Mouse (Mus musculus): ENCODE measurements around the gene Ppef2.

Gene Ppef2

DNA sequence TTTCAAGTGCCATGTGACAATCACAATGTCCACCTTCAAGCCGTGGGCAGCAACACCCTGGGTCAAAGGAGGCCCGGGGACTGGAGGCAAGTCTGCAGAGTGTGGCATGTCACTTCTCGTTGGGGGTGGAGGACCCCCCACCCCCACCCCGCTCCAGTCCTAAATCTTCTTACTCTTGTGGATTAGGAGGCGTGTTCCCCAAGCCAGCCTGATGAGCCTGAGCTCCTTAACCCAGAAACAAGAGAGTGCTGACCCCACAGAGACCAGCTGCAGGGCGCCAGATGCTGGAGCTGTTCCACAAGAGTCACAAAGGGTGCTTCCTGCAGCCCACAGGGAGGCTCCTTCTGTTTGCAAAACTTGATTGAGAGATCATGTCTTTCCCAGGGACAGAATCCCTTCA, at the start of gene Ppef2:
Gene Ppef2 (minus strand): TSS at position 61 of the 400 bp plus-strand sequence.
- DNase-seq (ENCODE audit: low spot score in 2 of 2) = no peak

DNA sequence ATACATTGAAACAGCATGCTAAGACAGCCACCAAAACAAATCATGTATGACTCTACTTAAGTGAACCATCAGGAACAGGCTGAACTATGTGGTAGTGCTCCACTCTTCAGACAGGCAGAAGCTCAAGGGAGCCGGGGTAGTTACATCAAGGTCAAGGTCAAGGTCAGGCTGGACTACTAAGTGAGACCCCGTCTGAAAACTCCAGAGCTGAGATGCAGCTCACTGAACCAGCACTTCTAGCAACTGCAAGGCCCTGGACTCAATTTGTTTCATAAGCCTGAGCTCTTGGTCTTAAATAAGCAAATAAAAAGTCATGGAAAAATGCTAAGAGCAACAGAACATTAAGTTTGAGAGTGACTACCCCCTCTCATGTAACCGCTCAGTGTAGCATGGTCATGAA, 48.2 kb upstream of the Ppef2 start:
- DNase-seq (ENCODE audit: low spot score in 2 of 2) = no peak

DNA sequence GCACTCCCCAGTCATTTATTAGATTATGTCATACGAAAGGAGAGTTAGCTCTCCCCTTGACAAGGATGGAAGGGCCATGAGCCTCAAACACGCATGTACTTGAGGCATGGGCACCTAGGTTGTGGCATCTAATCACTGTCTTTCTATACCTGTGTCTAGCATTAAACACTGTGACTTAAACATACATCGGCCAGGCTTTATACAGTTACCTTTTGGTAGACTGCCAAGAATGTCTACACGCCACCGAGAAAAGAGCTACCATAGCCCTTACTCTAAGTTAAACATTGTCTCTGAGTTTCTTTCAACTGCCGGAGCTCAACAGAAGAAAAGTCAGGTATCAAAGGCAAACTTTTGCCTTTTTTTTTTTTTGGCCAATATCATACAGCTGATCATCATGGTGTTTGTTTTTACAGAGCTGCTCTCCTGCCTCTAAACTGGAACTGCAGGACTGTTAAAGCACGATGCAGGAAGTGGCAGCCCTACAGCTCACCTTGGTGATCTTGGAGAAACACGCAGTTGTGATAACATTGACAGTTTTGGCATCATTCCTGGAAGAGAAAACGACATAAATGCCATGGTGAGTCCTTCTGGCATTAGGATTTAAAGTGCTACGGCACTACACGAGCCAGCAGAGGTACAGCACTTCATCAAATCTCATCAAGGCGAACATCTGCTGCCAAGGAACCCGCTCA, 46.2 kb upstream of the Ppef2 start:
- DNase-seq (ENCODE audit: low spot score in 2 of 2) = no peak

DNA sequence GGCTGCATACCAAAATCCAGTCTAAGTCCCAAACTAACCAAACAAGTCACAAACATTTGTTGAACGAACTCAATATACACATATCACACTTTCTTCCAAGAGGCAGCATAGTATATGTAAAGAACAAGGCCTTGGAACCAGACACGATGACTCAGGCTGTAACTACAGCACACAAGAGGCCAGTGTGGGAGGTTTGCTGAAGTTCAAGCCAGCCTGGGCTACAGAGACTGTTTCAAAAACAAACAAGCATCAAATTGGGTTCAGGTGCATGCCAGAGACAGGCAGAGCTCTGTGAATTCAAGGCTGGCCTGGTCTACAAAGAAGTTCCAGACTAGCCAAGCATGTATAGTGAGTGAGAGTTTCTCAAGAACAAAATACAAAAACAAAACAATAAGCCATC, 38.4 kb upstream of the Ppef2 start:
- DNase-seq (ENCODE audit: low spot score in 2 of 2) = no peak

DNA sequence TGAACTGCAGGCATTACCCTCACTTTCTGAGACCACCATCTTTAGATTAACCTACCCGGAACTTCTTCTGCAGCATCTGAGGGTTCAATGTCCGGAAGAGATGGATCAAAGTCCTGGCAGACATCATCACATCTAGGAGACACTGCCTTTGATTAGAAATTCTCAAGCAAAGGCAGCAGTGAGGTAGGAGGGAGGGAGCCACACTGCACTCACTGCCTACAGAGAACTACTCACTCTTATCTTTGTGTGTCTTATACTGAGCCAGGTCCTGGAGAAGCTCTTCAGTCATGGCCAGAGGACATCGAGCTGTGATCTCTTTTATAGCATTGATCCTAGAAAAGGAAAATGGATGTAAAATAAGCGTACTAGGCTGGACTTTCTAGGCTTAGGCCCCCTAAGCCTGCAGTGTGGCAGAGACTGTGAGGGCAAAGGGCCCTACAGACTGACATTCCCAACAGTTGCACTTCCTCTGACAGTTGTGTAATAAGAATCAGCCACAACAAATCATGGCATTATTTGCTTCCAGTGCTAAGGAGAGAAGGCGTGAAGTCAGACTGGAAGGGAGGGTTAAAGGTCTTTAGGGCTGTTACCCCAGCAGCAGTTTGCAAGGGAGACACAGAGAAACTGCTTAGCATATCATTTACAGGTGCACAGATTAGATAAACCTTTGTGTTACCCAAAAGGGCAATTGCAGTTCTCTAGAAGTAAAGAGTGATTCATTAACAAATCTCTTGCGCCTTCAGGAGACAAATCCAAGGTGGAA, 35.8 kb upstream of the Ppef2 start:
- DNase-seq (ENCODE audit: low spot score in 2 of 2) = no peak

DNA sequence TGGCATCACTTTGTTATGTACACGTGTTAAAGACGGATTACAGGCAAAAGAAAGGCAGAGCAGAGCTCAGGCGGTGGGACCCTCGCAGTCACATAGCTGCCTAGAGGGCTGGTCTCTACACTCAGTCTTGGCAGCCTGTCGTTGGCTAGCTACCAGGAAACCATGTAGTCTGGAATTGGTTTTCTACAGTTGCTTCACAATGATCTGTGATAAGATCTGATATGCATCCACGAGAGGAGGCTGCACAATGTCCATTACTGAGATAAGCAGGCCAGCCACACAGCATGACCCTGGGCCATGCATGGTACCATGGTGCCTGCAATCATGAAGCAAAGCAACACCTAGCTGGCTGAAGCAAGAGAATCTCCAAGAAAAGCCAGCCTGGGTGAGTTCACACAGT, 31.8 kb upstream of the Ppef2 start:
- no peak for DNase-seq (ENCODE audit: low spot score in 2 of 2)

DNA sequence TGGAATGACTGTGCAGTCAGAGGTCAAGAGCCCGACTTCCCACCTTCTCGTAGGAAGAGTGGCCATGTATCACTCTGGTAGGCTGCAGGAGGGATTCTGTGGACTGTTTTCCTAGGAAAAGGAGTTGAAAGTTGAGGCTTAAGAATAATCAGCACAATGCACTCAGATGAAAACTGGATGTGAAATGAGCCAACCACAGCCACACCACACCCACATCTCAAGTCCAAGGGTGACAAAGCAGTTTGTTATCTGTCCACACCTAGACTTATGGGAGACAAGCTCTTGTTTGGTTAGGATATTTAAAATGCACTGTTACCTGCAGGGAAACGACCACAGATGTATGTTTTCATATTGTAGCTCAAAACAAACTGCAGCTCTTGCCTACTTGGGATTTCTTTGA, 27.0 kb upstream of the Ppef2 start:
- DNase-seq (ENCODE audit: low spot score in 2 of 2) = no peak

DNA sequence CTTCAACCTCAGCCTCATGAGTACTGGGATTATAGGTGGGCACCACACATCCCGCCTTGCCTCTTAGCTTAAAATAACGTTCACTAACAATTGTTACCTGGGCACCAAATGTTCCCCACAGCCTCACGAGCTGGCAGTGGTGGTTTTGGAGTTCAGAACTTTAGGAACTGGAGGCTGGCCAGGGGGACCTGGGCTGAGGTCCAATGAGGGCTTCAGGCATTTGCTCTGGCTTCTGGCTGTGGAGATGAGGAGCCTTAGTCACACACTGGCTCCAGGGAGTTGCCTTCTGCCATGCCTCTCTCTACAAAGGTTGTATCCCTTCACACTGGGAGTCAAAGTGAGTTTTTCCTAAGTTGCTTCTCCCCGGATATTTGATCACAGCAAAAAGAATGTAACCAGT, 26.5 kb upstream of the Ppef2 start:
- no peak for DNase-seq (ENCODE audit: low spot score in 2 of 2)

DNA sequence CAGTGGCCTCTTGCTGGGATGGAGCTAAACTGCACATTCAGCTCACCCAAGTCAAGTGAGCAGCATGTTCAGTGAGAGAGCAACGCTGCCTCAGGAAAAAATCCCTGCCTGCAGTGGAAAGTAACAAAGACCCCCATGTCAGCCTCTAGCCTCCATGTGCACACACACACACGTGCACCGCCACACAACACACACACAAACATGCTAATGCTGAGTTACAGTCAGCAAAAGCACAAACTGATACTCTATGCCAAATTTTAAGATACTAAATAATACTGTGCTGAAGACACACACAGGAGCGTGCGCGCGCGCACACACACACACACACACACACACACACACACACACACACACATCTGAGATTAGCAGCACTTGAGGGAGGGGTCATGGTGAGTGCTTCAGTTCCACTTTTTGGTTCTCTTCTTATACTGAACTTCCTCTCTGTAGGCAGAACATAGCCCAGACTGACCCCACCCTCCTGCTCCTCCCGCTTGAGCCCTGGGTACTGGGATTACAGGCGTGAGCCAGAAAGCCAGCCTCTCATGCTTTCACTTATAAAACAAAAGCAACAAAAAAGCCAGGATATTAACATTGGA, 23.0 kb upstream of the Ppef2 start:
- DNase-seq (ENCODE audit: low spot score in 2 of 2) = no peak

DNA sequence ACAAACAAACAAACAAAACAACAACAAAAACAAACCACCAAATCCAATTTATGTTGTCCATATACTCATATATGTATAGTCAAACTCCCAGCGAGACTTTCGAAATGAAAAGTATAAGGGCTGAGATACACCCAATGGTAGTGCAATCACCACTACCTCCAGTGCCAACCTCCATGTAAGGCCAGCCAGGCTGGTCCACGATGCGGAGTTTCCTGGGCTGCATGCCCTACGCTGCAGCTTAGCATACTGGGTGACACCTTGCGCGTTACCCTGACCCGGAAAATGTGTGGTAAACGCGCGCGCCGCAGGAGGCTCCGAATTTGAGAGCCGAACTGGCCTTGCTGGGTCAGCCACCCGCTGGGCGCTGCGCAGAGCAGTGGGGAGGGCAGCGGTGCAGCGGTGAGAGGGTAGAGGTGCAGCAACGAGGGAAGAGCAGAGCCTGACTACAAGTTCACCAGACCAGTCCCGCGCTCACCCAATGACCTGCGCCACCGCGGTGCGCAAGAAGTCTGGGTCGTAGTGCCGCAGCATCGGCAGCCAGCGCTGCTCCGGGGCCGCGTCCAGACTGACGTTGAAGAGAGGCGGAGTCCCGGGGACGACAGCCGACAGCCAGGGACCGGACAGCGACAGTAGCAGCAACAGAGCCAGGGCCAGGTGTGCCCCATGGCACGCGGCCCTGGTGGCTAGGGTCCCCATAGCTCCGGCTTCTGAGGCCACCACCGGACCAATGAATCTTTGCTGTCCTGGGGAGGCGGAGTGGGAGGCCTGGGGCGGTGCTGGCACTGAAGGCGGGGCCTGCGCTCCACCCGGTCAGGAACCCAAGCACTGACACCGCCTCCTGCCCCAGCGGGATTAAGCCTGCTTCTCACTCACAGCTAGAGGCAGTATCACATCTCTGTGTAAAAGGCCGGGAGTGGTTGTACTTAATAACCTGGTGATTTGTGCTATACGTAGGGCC, 21.6 kb upstream of the Ppef2 start, which contains the start of gene Naaa:
Gene Naaa (minus strand): TSS at position 734 of the 958 bp plus-strand sequence.
- peak; percentile 63 to 71 for DNase-seq (ENCODE audit: low spot score in 2 of 2)

DNA sequence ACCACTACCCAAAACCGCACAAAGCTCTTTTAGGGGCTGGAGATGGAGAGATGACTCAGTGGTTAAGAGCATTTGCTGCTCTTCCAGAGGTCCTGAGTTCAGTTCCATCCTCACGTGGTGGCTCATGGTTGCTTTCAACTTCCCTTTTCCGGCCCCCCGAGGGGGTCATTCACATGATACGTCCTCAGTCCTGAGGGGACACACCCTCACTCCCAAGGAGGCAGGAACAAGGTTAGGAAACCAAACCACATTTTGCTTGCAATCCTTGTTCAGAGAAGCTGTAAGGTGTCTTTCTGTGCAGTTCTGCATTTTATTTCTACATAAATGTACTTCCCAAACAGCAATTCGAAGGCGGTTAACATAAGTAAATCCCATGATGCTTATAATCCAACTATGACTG, 14.4 kb upstream of the Ppef2 start:
- DNase-seq (ENCODE audit: low spot score in 2 of 2) = no peak

DNA sequence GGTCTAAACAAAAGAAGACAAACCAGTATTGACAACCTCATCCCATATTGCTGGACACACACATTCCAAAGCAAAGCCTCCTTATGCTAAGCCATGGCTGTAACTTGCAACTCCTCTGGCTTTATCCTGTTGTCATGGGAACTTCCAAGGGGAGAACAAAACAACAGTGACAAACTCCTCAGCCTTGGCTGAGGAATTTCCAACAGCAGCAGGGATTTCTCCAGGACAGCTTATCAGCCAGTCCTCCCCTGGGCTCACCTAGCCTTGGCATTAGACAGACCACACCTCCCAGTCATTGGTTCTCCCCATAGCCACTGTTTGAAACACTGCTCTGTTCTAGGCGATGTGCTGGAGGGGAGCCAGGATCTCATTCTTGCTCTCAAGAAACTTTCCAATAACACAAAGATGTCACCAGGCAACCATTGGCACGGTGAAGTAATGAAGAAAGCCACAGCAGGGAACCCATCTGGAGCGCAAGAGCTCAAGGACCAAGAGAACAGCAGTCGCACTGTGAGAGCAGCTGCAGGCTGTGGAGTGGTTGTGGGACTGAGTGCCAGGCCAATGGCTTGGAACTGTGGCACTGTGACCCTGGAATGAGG, 7.8 kb upstream of the Ppef2 start:
- DNase-seq (ENCODE audit: low spot score in 2 of 2) = peak; percentile 70 to 85

DNA sequence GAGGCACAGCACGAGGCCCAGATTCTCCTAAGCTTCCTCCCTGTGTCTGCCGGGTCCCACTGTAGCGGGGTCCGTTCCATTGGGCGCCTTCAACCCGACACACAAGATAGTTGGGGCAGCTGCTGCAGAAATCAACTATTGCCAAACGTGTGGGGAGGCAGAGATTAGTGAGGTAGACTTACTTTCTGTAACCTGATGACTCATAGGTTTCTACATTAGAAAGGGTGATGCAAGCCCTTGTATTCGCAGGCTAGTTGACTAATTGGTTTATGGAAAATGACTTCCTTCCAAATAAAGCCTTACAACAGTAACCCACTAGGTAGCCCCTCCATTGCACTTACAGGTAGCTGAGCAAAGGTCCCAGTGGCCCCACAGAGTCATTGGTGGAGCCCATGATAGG, 6.6 kb upstream of the Ppef2 start:
- DNase-seq (ENCODE audit: low spot score in 2 of 2) = no peak

DNA sequence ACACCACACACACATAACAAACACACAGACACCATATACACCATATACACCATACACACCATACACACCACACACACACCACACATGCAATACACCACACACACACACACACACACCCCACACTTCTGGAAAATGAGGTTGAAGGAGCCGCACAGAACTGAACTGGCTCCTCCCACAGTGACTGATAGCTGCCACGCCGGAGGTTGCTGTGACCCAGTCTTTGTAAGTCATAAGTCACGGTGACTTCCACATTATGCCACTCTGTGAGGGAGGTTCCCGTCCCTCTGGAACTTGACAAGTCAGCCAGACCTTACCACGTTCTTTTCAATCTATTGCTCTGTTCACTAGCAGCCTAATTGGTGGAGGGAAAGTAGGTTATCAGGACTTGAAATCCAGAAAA, 1.6 kb downstream of the Ppef2 start:
- no peak for DNase-seq (ENCODE audit: low spot score in 2 of 2)

DNA sequence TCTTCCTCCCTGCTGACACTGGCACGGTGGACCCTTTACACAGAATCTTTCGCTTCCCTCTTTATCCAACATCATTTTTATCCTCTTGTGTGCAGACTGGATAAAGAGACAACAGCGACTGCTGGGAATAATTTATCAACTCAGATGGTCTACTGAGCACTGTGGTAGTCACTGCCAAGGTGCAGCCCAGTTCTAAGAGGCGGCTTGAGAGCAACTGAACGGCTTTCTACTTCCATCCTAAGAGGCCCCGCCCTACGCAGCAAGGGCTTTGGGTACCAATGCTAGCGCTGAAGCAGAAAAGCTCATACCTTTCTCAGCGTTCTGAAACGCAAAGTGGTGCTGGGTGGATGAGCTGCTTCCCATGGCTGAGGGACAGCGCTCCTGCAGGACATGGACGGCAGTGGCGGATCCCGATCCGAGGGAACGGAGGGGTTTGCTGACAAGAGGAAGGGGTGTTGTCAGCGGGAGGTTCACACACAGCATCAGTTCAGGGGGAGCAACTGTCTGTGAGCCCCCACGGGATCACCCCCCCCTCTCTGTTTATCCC, 3.2 kb downstream of the Ppef2 start:
- DNase-seq (ENCODE audit: low spot score in 2 of 2) = no peak

DNA sequence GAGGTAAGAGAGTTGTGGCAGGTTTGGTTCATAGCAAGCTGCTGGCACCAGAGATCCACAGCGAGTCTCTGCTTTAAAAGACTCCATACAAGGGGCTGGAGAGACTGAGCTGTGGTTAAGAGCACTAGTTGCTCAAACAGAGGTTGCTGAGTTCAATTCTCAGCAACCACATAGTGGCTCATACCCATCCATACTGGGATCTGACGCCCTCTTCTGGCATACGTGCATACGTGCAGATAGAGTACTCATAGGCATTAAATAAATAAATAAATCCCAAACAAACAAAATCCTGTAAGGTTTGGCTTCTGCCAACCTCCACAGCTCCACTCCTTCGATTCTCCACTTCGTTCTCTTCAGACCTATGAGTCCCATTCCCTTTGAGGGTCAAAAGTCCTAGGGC, 4.0 kb downstream of the Ppef2 start:
- no peak for DNase-seq (ENCODE audit: low spot score in 2 of 2)

DNA sequence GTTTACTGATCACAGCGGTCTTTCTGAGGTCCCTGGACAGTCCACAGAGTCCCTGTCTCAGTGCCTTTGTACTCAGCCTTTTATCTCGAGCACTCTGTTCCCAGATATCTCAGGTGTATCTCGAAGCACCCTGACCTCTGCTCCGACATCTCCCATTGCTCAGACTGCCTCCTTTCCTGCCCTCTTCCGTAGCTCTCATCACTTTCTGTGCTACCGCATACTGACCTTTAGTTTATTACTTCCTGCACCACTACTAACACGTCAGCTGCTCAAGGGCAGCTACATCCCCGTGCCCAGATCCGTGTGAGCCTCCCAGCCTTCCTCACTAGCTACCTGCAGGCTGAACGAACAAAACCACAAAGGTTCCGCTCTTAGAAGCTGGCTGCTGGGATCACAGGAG, 7.5 kb downstream of the Ppef2 start:
- no peak for DNase-seq (ENCODE audit: low spot score in 2 of 2)

DNA sequence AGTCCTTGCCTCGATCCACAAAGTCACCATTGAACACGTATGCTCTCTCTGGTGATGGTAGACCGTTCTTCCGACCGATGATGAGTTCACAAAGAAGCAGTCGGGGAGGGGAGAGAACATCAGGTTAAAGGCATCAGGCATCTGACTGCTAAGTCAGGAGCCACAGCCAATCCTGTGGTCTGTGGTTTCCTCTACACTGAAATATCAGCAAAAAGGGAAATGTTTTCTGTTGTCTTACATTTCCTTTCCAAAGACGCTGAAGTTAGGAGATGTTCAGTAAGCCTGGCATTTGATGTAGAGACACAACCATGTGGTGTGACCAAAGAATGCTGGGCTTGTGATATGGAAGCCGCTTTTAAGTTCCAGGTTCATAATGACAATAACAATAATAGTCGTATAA, 10.6 kb downstream of the Ppef2 start:
- no peak for DNase-seq (ENCODE audit: low spot score in 2 of 2)

DNA sequence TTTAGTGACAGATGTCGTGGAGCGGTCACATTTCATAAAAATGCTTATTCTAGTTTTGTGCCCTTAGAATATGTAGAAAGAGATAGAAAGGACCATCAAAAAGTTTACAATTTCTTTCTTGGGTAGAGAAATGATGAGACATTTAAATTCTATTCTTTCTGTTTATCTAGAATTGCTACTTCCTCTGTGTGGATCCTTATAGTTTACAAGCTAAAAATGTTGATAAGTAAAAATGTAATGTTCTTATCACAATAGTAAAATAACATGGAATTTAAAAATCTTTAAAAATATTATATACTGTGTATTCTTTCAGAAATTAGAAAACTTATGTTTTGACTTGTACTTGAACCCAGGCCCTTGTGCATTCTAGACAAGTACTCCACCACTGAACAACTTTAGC, 11.2 kb downstream of the Ppef2 start:
- DNase-seq (ENCODE audit: low spot score in 2 of 2) = no peak

DNA sequence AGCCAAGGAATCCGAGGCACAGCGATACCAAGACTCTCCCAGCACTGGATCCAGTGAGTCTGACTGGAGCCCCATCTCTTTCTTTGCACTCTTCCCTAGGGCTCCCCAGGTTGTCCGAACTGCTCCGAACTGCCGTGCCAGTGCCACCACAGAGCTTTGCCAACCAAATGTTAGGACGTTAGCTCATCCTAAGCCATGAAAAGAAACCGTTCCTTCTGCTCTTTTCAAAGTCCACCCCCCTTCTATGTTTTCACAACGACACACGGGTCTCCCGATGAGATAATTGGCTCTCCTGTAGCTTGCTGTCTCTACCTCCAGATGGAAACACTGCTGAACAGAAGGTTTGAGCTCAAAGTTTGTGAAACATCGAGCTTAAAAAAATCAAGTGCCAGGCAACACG, 15.3 kb downstream of the Ppef2 start:
- no peak for DNase-seq (ENCODE audit: low spot score in 2 of 2)
